Mouse (Mus musculus): ENCODE measurements around the gene Lrrc14b.

The Lrrc14b gene

DNA sequence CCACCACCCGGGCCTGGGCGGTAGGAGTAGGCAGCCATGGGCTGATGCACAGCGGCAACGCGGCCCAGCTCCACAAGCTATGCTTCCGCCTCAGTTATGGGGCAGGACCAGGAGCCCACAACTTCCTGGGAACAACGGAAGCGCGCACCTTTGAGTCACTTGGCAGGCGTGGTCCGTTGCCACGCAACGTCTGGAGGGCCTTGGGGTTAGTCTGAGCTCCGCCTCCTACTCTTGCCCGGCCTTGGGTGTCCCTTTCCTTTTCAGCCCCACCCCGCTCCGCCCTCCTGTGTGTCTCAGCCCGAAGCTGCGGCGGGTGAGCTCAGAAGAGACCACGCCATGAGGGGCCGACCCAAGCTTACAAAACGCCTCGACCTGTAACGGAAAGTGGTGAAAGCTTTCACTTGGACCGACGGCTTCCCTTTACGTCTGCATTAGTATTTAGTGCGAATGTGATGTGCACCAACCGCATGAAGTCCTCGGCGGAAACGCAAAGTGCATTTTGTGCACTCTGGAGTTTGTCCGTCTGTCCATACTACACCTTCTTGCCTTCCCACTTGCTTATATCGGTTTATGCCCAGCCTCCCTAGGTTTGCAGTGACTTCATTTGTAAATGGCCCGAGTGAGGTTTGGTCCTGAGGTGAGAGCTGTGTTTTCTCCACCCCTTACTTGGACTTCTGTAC, 46.5 kb downstream of the Lrrc14b start, which contains the start of gene Pdcd6:
Gene Pdcd6, minus strand, starts transcription at position 411 of the 680 bp plus-strand sequence.
- TF ChIP-seq GATA4 (IDR thresholded peaks at IDR 0.05; ENCODE audit: insufficient replicate concordance, low read length): no peak; the same call in 1 of the 2 replicates

- no peak for TF ChIP-seq GATA4 (IDR thresholded peaks at IDR 0.05; ENCODE audit: insufficient replicate concordance, low read length)
These were observed 47.0 kb downstream of the Lrrc14b start for GRCm38 (mm10) chr13:74316789-74317169.

GRCm38 (mm10) chr13:74316386-74316785, 47.4 kb downstream of the Lrrc14b start:
- no peak for TF ChIP-seq GATA4 (IDR thresholded peaks at IDR 0.05; ENCODE audit: insufficient replicate concordance, low read length)

DNA sequence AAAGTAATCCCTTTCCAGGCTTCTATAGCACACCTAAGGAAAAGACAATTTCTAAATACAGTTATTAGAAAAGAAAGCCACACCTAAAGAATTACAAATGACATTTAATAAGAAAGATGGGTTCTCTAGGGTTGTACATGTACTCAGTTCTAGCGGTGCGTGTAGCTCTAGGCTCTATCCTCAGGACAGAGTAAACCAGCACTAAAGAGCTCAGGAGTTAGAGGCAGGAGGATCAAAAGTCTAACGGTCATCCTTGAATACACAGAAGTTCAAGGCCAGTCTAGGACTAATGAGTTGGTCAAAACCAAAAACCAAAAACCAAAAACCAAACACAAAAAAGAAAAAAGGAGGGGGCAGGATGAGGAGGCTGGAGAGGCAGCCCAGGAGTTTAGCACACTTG, 49.2 kb downstream of the Lrrc14b start:
- TF ChIP-seq GATA4 (IDR thresholded peaks at IDR 0.05; ENCODE audit: insufficient replicate concordance, low read length): no peak
